Mouse (Mus musculus): Measurements from ENCODE around the gene Il17rd. TPM values are rescaled to one million over a fixed set of nuclear protein-coding genes. Genes with fewer than 3 reads are reported as not detected.

The Il17rd gene
- total RNA-seq, 1 experiment, result 28.2 TPM

- H3K36me3 ChIP-seq (ENCODE audit: control insufficient read depth, insufficient read depth, low read length, poor library complexity, severe bottlenecking), result no peaks in the 10 kb centered on the region
- in situ Hi-C loops (cut with MboI; ENCODE audit: low sequenced_read_pairs in 2 of 2, unreplicated experiment in 2 of 2), result no loop called here
- H3K9ac ChIP-seq (ENCODE audit: insufficient read depth, low read depth, low read length, poor library complexity, severe bottlenecking), result no peak overlapping the region
- no peaks in the 10 kb centered on the region for H3K9me3 ChIP-seq (ENCODE audit: control insufficient read depth, insufficient read depth, low read depth, low read length)
- TF ChIP-seq CHD2 (IDR thresholded peaks at IDR 0.05; ENCODE audit: low read depth, low read length) (no peak), ZC3H11A (IDR thresholded peaks at IDR 0.05; ENCODE audit: borderline replicate concordance, low read depth, low read length) (no peak), HCFC1 (IDR thresholded peaks at IDR 0.05; ENCODE audit: borderline replicate concordance, insufficient read depth, low read length) (no peak), MAFK (IDR thresholded peaks at IDR 0.05; ENCODE audit: insufficient read depth, low read depth, low read length) (no peak), ZNF384 (IDR thresholded peaks at IDR 0.05; ENCODE audit: low read depth, low read length) (no peak)
- no peaks in the 10 kb centered on the region for H3K4me1 ChIP-seq (ENCODE audit: control insufficient read depth in 2 of 2, insufficient read depth in 2 of 2, low read length in 2 of 2, poor library complexity in 1 of 2)
- DNase-seq (ENCODE audit: low read depth, low spot score), result no peak
- no peak overlapping the region for H3K4me3 ChIP-seq (ENCODE audit: insufficient read depth in 1 of 2, low read depth in 1 of 2, low read length in 2 of 2, poor library complexity in 1 of 2, severe bottlenecking in 1 of 2)
- H3K27ac ChIP-seq (ENCODE audit: insufficient read depth, low read depth, low read length, poor library complexity, severe bottlenecking), result no peak overlapping the region
Measured at GRCm38 (mm10) chr14:27013658-27014057, 25.1 kb upstream of the Il17rd start.

GRCm38 (mm10) chr14:27017936-27018335, 20.8 kb upstream of the Il17rd start:
- in situ Hi-C loops (cut with MboI; ENCODE audit: low sequenced_read_pairs in 2 of 2, unreplicated experiment in 2 of 2), result no loop called here
- H3K36me3 ChIP-seq (ENCODE audit: control insufficient read depth, insufficient read depth, low read length, poor library complexity, severe bottlenecking), result no peaks in the 10 kb centered on the region

GRCm38 (mm10) chr14:27019850-27020249, 18.9 kb upstream of the Il17rd start:
- DNase-seq (ENCODE audit: low read depth, low spot score), result no peak
- in situ Hi-C loops (cut with MboI; ENCODE audit: low sequenced_read_pairs in 2 of 2, unreplicated experiment in 2 of 2), result no loop called here
- no peak overlapping the region for H3K27ac ChIP-seq (ENCODE audit: insufficient read depth, low read depth, low read length, poor library complexity, severe bottlenecking)
- TF ChIP-seq ZC3H11A (IDR thresholded peaks at IDR 0.05; ENCODE audit: borderline replicate concordance, low read depth, low read length) (no peak), MAFK (IDR thresholded peaks at IDR 0.05; ENCODE audit: insufficient read depth, low read depth, low read length) (no peak), ZNF384 (IDR thresholded peaks at IDR 0.05; ENCODE audit: low read depth, low read length) (no peak), HCFC1 (IDR thresholded peaks at IDR 0.05; ENCODE audit: borderline replicate concordance, insufficient read depth, low read length) (no peak), CHD2 (IDR thresholded peaks at IDR 0.05; ENCODE audit: low read depth, low read length) (no peak)
- H3K4me3 ChIP-seq (ENCODE audit: insufficient read depth in 1 of 2, low read depth in 1 of 2, low read length in 2 of 2, poor library complexity in 1 of 2, severe bottlenecking in 1 of 2), result 0 out of 4 replicates have a peak overlapping the region, but pooled peaks of 1 of the 2 experiments have one; percentile 32
- H3K36me3 ChIP-seq (ENCODE audit: control insufficient read depth, insufficient read depth, low read length, poor library complexity, severe bottlenecking), result no peaks in the 10 kb centered on the region
- no peaks in the 10 kb centered on the region for H3K9me3 ChIP-seq (ENCODE audit: control insufficient read depth, insufficient read depth, low read depth, low read length)
- H3K4me1 ChIP-seq (ENCODE audit: control insufficient read depth in 2 of 2, insufficient read depth in 2 of 2, low read length in 2 of 2, poor library complexity in 1 of 2), result no peaks in the 10 kb centered on the region; a peak in 1 of 4 replicates
- H3K9ac ChIP-seq (ENCODE audit: insufficient read depth, low read depth, low read length, poor library complexity, severe bottlenecking), result no peak overlapping the region

More at GRCm38 (mm10) chr14:27017936-27018335, 20.8 kb upstream of the Il17rd start:
- no peaks in the 10 kb centered on the region; a peak in 1 of 4 replicates for H3K4me1 ChIP-seq (ENCODE audit: control insufficient read depth in 2 of 2, insufficient read depth in 2 of 2, low read length in 2 of 2, poor library complexity in 1 of 2)
- no peaks in the 10 kb centered on the region for H3K9me3 ChIP-seq (ENCODE audit: control insufficient read depth, insufficient read depth, low read depth, low read length)
- H3K9ac ChIP-seq (ENCODE audit: insufficient read depth, low read depth, low read length, poor library complexity, severe bottlenecking), result no peak overlapping the region
- H3K27ac ChIP-seq (ENCODE audit: insufficient read depth, low read depth, low read length, poor library complexity, severe bottlenecking), result no peak overlapping the region
- no peak for TF ChIP-seq HCFC1 (IDR thresholded peaks at IDR 0.05; ENCODE audit: borderline replicate concordance, insufficient read depth, low read length)
- TF ChIP-seq MAFK (IDR thresholded peaks at IDR 0.05; ENCODE audit: insufficient read depth, low read depth, low read length), result no peak
- TF ChIP-seq ZC3H11A (IDR thresholded peaks at IDR 0.05; ENCODE audit: borderline replicate concordance, low read depth, low read length), result no peak
- H3K4me3 ChIP-seq (ENCODE audit: insufficient read depth in 1 of 2, low read depth in 1 of 2, low read length in 2 of 2, poor library complexity in 1 of 2, severe bottlenecking in 1 of 2), result no peak overlapping the region
- no peak for DNase-seq (ENCODE audit: low read depth, low spot score)

GRCm38 (mm10) chr14:27022876-27023275, 15.9 kb upstream of the Il17rd start:
- no peak overlapping the region for H3K9ac ChIP-seq (ENCODE audit: insufficient read depth, low read depth, low read length, poor library complexity, severe bottlenecking)
- H3K9me3 ChIP-seq (ENCODE audit: control insufficient read depth, insufficient read depth, low read depth, low read length), result no peaks in the 10 kb centered on the region
- peak; percentile 70; the same call in 1 of the 2 replicates for TF ChIP-seq ZC3H11A (IDR thresholded peaks at IDR 0.05; ENCODE audit: borderline replicate concordance, low read depth, low read length)
- TF ChIP-seq HCFC1 (IDR thresholded peaks at IDR 0.05; ENCODE audit: borderline replicate concordance, insufficient read depth, low read length), result no peak
- no peak for TF ChIP-seq CHD2 (IDR thresholded peaks at IDR 0.05; ENCODE audit: low read depth, low read length)
- no peak for TF ChIP-seq MAFK (IDR thresholded peaks at IDR 0.05; ENCODE audit: insufficient read depth, low read depth, low read length)
- no peak for TF ChIP-seq ZNF384 (IDR thresholded peaks at IDR 0.05; ENCODE audit: low read depth, low read length)
- no peaks in the 10 kb centered on the region for H3K36me3 ChIP-seq (ENCODE audit: control insufficient read depth, insufficient read depth, low read length, poor library complexity, severe bottlenecking)
- peaks cover 0 to 3% of the 10 kb centered on the region in 2 experiments; a peak in 1 of 4 replicates for H3K4me1 ChIP-seq (ENCODE audit: control insufficient read depth in 2 of 2, insufficient read depth in 2 of 2, low read length in 2 of 2, poor library complexity in 1 of 2)
- H3K27ac ChIP-seq (ENCODE audit: insufficient read depth, low read depth, low read length, poor library complexity, severe bottlenecking), result no peak overlapping the region
- DNase-seq (ENCODE audit: low read depth, low spot score), result peak; percentile 83
- H3K4me3 ChIP-seq (ENCODE audit: insufficient read depth in 1 of 2, low read depth in 1 of 2, low read length in 2 of 2, poor library complexity in 1 of 2, severe bottlenecking in 1 of 2), result no peak overlapping the region
- in situ Hi-C loops (cut with MboI; ENCODE audit: low sequenced_read_pairs in 2 of 2, unreplicated experiment in 2 of 2), result no loop called here

- in situ Hi-C loops (cut with MboI; ENCODE audit: low sequenced_read_pairs in 2 of 2, unreplicated experiment in 2 of 2), result no loop called here
- no peak for TF ChIP-seq MAFK (IDR thresholded peaks at IDR 0.05; ENCODE audit: insufficient read depth, low read depth, low read length)
- no peak for TF ChIP-seq CHD2 (IDR thresholded peaks at IDR 0.05; ENCODE audit: low read depth, low read length)
- TF ChIP-seq ZNF384 (IDR thresholded peaks at IDR 0.05; ENCODE audit: low read depth, low read length), result no peak
- TF ChIP-seq ZC3H11A (IDR thresholded peaks at IDR 0.05; ENCODE audit: borderline replicate concordance, low read depth, low read length), result no peak
- TF ChIP-seq HCFC1 (IDR thresholded peaks at IDR 0.05; ENCODE audit: borderline replicate concordance, insufficient read depth, low read length), result no peak
- Histone ChIP-seq H3K36me3 (ENCODE audit: control insufficient read depth, insufficient read depth, low read length, poor library complexity, severe bottlenecking) (no peaks in the 10 kb centered on the region), H3K27ac (ENCODE audit: insufficient read depth, low read depth, low read length, poor library complexity, severe bottlenecking) (no peak overlapping the region), H3K9ac (ENCODE audit: insufficient read depth, low read depth, low read length, poor library complexity, severe bottlenecking) (no peak overlapping the region), H3K4me1 (ENCODE audit: control insufficient read depth in 2 of 2, insufficient read depth in 2 of 2, low read length in 2 of 2, poor library complexity in 1 of 2) (peaks cover 0 to 3% of the 10 kb centered on the region in 2 experiments; a peak in 1 of 4 replicates), H3K4me3 (ENCODE audit: insufficient read depth in 1 of 2, low read depth in 1 of 2, low read length in 2 of 2, poor library complexity in 1 of 2, severe bottlenecking in 1 of 2) (no peak overlapping the region), H3K9me3 (ENCODE audit: control insufficient read depth, insufficient read depth, low read depth, low read length) (no peaks in the 10 kb centered on the region)
- DNase-seq (ENCODE audit: low read depth, low spot score), result no peak
Measured at GRCm38 (mm10) chr14:27024664-27025063, 14.1 kb upstream of the Il17rd start.
